Mouse (Mus musculus) megakaryocyte, embryonic 14.5 days (primary cell): ENCODE data around the gene Atg101. TPM values are rescaled to one million over a fixed set of nuclear protein-coding genes. Genes with fewer than 3 reads are reported as not detected.

Experiments
- H3K27me3 ChIP-seq: replicated peaks from 2 replicates; pipeline ENCODE3; 2012; ENCODE audit warnings: inconsistent platforms
- H3K36me3 ChIP-seq: replicated peaks from 2 replicates; pipeline ENCODE3; 2012; ENCODE audit warnings: low read length, inconsistent platforms, mixed read lengths
- H3K4me1 ChIP-seq: 2 replicates; pipeline ENCODE4 v1.6.1; 2012; ENCODE audit warnings: inconsistent platforms
- H3K4me3 ChIP-seq: replicated peaks from 2 replicates; pipeline ENCODE3; 2012; ENCODE audit warnings: moderate library complexity, mild to moderate bottlenecking, inconsistent platforms
- H3K9me3 ChIP-seq: 2 replicates; pipeline ENCODE4 v1.6.1; 2012; ENCODE audit warnings: inconsistent platforms
- FLI1 ChIP-seq: IDR thresholded peaks from 2 replicates; pipeline ENCODE4 v1.6.1; 2012; ENCODE audit warnings: low read length, inconsistent platforms, mixed read lengths
- GATA1 ChIP-seq: IDR thresholded peaks from 3 replicates; pipeline ENCODE4 v1.6.1; 2012; ENCODE audit warnings: mixed read lengths, low read length, inconsistent platforms, borderline replicate concordance
- polyA plus RNA-seq: library from polyadenylated mRNA; stranded (reverse); fragments of >175 nt; gene quantifications from 2 replicates; pipeline ENCODE4 v1.2.3, GENCODE M21; 2012; ENCODE audit warnings: low replicate concordance; ENCODE audit not compliant: insufficient read depth

Gene Atg101
- polyA plus RNA-seq, 1 experiment, result 65.9 TPM

DNA sequence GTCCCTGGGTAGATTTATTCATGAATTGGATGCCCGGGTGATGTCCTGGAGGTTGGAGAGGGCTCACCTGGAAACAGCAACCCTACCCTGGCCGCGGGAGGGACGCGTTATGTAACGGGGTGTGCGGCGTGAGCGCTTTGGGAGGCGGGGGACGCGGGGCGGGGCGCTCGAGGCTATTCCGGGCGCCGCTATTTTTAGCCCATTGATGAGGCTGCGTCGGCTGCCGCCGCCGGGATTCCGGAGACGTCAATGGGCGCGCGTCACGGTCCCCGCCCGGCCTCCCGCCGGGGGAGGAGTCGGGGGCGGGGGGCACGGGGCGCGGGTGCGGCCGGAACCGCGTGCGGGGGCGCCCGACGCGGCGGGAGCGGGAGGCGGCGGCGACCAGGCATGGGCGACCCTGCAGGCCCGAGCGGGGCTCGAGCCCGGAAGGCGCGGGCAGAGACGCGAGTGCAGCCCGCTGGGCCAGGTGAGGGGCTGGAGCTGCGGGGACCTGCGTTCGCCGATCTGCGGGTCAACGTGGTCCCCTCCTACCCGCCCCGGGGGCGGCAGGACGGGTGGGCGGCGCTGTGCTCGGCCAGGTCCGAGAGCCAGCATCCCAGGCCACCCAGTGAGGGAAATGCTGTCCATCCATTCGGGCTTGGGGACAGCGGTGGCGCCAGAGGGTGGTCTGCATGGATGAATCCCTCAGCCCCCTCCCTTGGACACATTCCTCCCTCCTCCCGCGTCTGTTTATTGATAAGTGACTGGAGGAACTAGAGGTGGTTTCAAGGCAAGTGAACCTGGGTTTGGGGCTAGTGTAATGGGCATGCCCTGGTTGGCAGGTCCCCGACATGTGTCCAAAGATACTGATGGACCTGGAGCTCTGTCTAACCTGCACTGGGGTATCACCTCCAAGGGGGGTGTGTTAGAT, 29.9 kb upstream of the Atg101 start, which contains the start of gene Nr4a1:
Gene Nr4a1 (plus strand): TSS at position 384 of the 910 bp plus-strand sequence.
- Histone ChIP-seq H3K4me3 (peak within 1 kb of the TSS; percentile 91), H3K4me1 (peaks cover 85% of the 10 kb centered on the region), H3K27me3 (peaks cover 43% of the 10 kb centered on the region), H3K9me3 (peaks cover 17% of the 10 kb centered on the region), H3K36me3 (peaks cover 2% of the 10 kb centered on the region)
- TF ChIP-seq GATA1, result no peak
- no peak for TF ChIP-seq FLI1

DNA sequence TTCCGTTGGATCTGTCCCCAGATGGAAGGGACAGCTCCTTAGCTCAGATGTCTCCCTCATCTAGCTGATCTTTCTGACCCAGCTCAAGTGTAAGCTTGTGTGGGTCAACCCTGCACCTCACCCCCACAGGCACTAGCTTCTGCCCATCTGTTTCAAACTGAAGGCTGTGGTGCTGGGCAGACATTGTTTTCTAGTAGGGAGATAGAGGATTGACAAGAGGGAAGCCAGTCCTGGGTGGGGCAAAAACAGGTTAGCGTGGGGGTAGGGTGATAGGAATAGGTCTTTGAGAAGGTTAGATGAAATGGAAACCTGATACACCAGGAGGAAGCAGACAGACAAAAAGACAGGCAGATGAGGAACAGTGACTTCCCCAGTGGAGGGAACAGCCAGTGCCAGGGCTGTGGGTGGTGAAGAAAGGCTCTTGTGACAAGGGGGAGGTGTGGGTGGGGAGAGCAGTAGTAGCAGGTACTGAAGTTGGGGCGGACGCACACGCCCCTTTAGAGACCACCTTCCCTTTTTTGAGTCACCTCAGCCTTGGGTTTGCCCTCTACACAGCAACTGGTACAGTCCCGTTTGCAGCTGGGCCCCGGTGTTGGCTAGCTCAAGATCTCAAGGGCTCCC, 28.1 kb upstream of the Atg101 start:
- Histone ChIP-seq H3K36me3 (peaks cover 2% of the 10 kb centered on the region), H3K4me1 (peaks cover 82% of the 10 kb centered on the region), H3K27me3 (peaks cover 41% of the 10 kb centered on the region), H3K4me3 (no peak overlapping the region), H3K9me3 (peaks cover 13% of the 10 kb centered on the region)
- TF ChIP-seq GATA1 (no peak), FLI1 (no peak)

DNA sequence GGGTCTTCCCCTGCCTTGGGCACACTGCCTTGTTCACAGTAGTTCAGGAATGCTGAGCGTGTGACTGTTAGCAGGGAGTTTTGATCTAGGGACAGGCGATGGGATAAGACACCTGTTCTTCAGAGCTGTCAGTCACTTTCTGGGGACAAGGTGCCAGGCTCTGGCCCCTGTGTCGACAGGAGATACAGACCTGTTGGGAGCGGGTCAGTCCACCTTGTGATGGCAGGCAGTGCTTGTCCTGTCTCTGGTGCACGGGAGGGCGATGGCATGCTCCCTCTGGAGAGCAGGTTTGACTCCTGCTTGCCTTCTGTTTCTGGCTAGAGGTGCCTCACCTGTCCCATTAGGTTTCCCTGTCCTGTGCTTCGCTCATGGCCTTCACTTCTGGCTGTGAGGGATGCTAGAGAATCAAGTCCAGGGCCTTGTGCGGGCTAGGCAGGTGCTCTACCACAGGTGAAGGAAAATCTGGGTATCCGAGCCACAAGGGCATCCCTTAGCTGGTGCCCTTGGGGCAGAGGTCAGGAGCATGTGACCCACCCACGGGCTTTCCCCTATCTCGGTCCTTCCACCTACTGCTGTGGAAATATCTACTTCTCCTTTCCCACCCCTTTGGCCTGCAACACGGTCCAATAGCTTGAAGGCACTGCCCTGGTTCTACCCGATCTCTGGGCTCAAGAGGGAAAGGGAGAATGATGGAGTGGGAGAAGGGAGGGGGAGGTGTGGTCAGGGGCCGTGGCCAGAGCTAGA, 27.4 kb upstream of the Atg101 start:
- H3K9me3 ChIP-seq, result peaks cover 9% of the 10 kb centered on the region
- H3K27me3 ChIP-seq, result peaks cover 39% of the 10 kb centered on the region
- H3K4me3 ChIP-seq, result peak overlapping the region; percentile 62
- H3K4me1 ChIP-seq, result peaks cover 82% of the 10 kb centered on the region
- peaks cover 2% of the 10 kb centered on the region for H3K36me3 ChIP-seq
- TF ChIP-seq FLI1 (no peak), GATA1 (no peak)

DNA sequence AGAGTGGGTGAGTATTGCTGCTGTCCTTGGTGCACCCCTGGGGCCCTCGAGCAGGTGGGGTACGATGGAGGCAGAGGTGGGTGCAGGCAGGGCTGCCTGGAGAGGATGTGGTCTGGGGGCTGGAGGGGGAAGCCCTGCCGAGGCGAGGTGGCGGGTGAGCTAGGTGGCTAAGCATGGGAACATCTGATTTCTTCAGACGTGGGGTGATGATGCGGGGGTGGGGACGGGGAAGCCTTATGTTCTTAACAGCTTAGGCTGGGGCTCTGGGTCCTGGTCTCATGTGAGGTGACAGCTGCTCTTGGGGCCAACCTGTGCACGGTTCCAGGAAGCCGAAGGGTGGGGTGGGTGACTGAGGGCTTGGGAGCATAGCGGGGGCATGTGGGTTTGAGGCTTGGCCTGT, 25.7 kb upstream of the Atg101 start:
- H3K9me3 ChIP-seq, result peaks cover under 1% of the 10 kb centered on the region; the same call in 1 of the 2 replicates
- peaks cover 92% of the 10 kb centered on the region for H3K4me1 ChIP-seq
- H3K27me3 ChIP-seq, result peaks cover 25% of the 10 kb centered on the region
- no peak overlapping the region for H3K4me3 ChIP-seq
- peaks cover 2% of the 10 kb centered on the region for H3K36me3 ChIP-seq
- TF ChIP-seq FLI1 (no peak), GATA1 (no peak)

DNA sequence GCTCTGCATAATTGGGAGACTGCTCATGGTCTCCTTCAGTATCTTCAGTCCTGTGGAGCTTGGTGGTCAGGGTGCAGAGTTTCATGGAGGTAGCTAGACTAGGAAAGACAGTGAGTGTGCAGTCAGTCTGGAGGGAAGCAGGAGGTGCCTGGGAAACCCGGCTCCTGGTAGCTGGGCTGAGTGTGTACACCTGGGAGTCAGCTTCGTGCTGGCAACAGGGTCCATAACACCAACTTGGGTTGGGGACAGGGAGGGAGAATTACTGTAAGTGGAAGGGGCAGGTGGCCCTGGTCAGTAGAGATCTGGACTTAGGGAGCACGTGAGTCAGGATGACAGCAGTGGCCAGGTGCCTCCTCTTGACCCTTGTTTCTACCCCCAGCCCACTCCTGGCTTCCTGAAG, 24.1 kb upstream of the Atg101 start:
- Histone ChIP-seq H3K9me3 (no peaks in the 10 kb centered on the region), H3K4me3 (peak overlapping the region; percentile 10), H3K4me1 (peaks cover 91% of the 10 kb centered on the region), H3K27me3 (peaks cover 22% of the 10 kb centered on the region), H3K36me3 (peaks cover 2% of the 10 kb centered on the region)
- no peak for TF ChIP-seq GATA1
- no peak for TF ChIP-seq FLI1

DNA sequence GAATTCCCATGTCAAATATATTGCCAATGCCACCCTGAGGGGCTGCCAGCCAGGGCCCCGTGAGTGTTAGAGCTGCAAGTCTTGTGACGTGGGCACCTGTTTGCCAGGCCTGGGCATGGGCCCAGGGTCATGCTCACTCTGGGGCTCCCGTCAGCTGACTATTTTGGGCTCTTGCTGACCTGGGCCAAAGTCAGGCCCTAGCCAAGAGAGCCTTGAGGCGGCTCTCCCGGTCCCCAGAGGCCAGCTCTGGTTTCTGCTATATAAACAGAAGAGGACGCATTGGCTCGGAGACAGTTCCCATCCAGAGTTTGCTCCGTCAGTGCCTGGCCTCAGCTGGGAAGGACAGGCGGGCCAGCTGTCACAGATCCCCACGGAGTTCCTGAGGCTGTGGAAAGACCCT, 23.7 kb upstream of the Atg101 start:
- Histone ChIP-seq H3K36me3 (peaks cover 2% of the 10 kb centered on the region), H3K9me3 (no peaks in the 10 kb centered on the region), H3K4me1 (peaks cover 90% of the 10 kb centered on the region), H3K4me3 (peak overlapping the region; percentile 0), H3K27me3 (peaks cover 23% of the 10 kb centered on the region)
- TF ChIP-seq FLI1 (no peak), GATA1 (no peak)

DNA sequence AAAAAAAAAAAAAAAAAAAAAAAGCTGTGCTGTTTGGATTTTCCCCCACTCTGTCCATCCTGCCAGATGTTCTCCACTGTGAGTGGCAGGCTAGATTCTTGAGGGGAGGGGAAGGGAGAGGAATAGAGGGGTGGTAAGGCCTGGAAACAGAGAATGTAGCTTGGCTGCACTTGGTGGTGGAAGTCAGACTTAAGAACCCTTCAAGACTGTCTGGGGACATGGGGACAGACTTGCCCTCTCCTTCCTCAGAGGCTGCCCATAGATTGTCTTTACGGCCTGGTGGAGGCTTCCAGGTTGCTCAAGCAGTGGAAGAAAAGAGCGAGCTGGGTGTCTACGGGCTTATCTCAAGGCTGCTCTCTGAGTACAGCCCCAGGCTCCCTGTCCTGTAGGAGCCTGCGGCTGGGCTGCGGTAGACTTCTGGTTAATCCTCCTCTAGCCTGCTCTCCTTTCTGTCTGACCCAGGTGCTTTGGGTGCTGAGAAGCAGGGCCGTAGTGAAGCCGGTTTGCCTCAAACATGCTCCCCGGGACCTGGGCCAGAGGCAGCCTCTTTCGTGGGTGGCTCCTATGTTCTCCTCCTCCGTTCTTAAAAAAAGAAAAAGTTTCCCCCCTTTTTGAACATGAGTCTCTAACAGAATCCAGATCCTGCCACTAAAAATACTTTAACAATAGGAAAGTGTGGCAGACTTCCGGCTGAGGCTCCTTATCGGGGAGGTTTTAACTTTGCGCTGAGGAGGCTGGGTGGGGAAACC, 23.0 kb upstream of the Atg101 start:
- TF ChIP-seq GATA1 (no peak), FLI1 (no peak)
- Histone ChIP-seq H3K27me3 (peaks cover 28% of the 10 kb centered on the region), H3K36me3 (peaks cover 2% of the 10 kb centered on the region), H3K4me1 (peaks cover 90% of the 10 kb centered on the region), H3K4me3 (peak overlapping the region; percentile 84), H3K9me3 (no peaks in the 10 kb centered on the region)

DNA sequence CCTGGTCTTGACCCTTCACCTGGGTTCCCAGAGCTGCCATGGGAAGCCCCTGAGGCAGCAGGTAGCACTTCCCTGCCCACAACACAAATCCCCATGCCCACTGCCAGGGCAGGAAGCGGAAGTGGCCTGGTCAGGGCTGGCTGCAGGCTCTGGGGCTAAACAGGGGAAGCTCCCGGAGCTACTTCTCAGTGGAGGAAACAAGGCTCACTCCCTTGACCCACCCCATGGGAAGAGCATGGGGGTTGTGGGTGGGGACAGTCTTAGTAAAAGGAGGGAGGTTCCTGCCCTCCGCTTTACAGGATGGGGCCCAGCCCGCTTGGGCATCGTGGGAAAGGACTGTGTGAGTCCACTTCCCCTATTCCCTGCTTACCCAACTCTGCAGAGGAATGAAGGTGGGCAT, 21.6 kb upstream of the Atg101 start:
- no peaks in the 10 kb centered on the region for H3K9me3 ChIP-seq

More for the DNA sequence above, 21.6 kb upstream of the Atg101 start:
- Histone ChIP-seq H3K36me3 (peaks cover 2% of the 10 kb centered on the region), H3K4me1 (peaks cover 90% of the 10 kb centered on the region), H3K4me3 (peak overlapping the region; percentile 81), H3K27me3 (peaks cover 33% of the 10 kb centered on the region)
- TF ChIP-seq GATA1 (no peak), FLI1 (no peak)
